Mouse (Mus musculus) intestine, embryonic 16.5 days (tissue): ENCODE measurements around the gene Il20ra. TPM values are rescaled to one million over a fixed set of nuclear protein-coding genes. Genes with fewer than 3 reads are reported as not detected.

Source experiments
- polyA plus RNA-seq: library from polyadenylated mRNA; unstranded; fragments of >200 nt; fragmentation: Nextera tagmentation; extraction: Ambion mirVana; gene quantifications from 2 replicates; pipeline ENCODE4 v1.2.1, GENCODE M21; 2015

The Il20ra gene
- polyA plus RNA-seq, 1 experiment from 2014 or later, result 0.12 TPM

Other genes with a start within 250 kb of the Il20ra start
- gene Ifngr1, start 120.6 kb upstream of the Il20ra start, polyA plus RNA-seq, result 108 and 115 TPM in 2 replicates
- not detected in 2 replicates for gene Il22ra2, start 90.6 kb upstream of the Il20ra start, polyA plus RNA-seq
- 0.36 and 0.49 TPM in 2 replicates for gene Slc35d3, start 138.9 kb downstream of the Il20ra start, polyA plus RNA-seq
- 51.4 and 57.0 TPM in 2 replicates for gene Pex7, start 195.1 kb downstream of the Il20ra start, polyA plus RNA-seq
- gene Map3k5, start 221.9 kb downstream of the Il20ra start, polyA plus RNA-seq, result 1.2 and 1.4 TPM in 2 replicates